Mouse (Mus musculus) megakaryocyte, adult 5-6 weeks (primary cell): ENCODE results near the gene Llgl1. TPM values are rescaled to one million over a fixed set of nuclear protein-coding genes. Genes with fewer than 3 reads are reported as not detected.
A peak's percentile ranks its signal among the peaks of the same experiment; 100 is the strongest.

Experiments
- ATAC-seq: 2 replicates; pipeline ENCODE4 v1.8.0; 2016; ENCODE audit warnings: mild to moderate bottlenecking, inconsistent platforms; ENCODE audit not compliant: poor library complexity, severe bottlenecking
- total RNA-seq, 2 experiments: library from RNA; stranded (forward) in 1 of 2; stranded (reverse) in 1 of 2; fragments of 153-499, 151-499 nt in 1 of 2; fragments of 221-1000, 200-1000 nt in 1 of 2; gene quantifications; 2 replicates each; pipeline versions ENCODE4 v1.2.3 to v1.2.4; 2015 to 2017

The Llgl1 gene
- total RNA-seq, 2 experiments from 2014 or later = 4.9 to 6.6 TPM

- ATAC-seq = no peak
These were observed 19.7 kb downstream of the Llgl1 start for GRCm38 (mm10) chr11:60719263-60719662.

- peak; percentile 61 for ATAC-seq
These were observed 27.3 kb downstream of the Llgl1 start, which contains the start of gene Flii for GRCm38 (mm10) chr11:60726601-60727391. Gene Flii (minus strand): TSS chr11:60727263.

GRCm38 (mm10) chr11:60727392-60728140 is 28.0 kb downstream of the Llgl1 start:
- ATAC-seq = peak; percentile 2

GRCm38 (mm10) chr11:60728260-60728761 is 28.8 kb downstream of the Llgl1 start, which contains the start of gene Mief2:
Gene Mief2 (plus strand): TSS chr11:60728398.
- ATAC-seq = peak; percentile 77

GRCm38 (mm10) chr11:60729217-60729641 is 29.7 kb downstream of the Llgl1 start:
- no peak for ATAC-seq

GRCm38 (mm10) chr11:60730169-60730568 is 30.6 kb downstream of the Llgl1 start:
- ATAC-seq = peak; percentile 32

- ATAC-seq = no peak
These were observed 31.7 kb downstream of the Llgl1 start for GRCm38 (mm10) chr11:60731251-60731650.

GRCm38 (mm10) chr11:60734206-60734605 is 34.7 kb downstream of the Llgl1 start:
- no peak for ATAC-seq

- ATAC-seq = no peak
These were observed 35.7 kb downstream of the Llgl1 start for GRCm38 (mm10) chr11:60735191-60735590.

- ATAC-seq = no peak
These were observed 37.0 kb downstream of the Llgl1 start for GRCm38 (mm10) chr11:60736491-60736890.

- ATAC-seq = no peak
These were observed 37.9 kb downstream of the Llgl1 start for GRCm38 (mm10) chr11:60737450-60737849.

- no peak for ATAC-seq
These were observed 40.8 kb downstream of the Llgl1 start for GRCm38 (mm10) chr11:60740321-60740720.

GRCm38 (mm10) chr11:60755570-60755969 is 56.0 kb downstream of the Llgl1 start:
- ATAC-seq = no peak

- ATAC-seq = no peak
These were observed 62.2 kb downstream of the Llgl1 start for GRCm38 (mm10) chr11:60761681-60762080.

Other genes with a start within 250 kb of the Llgl1 start
- gene Drg2, start 245.1 kb upstream of the Llgl1 start, total RNA-seq (2015) = 19.5 and 21.5 TPM in 2 replicates
- gene Drg2, start 245.1 kb upstream of the Llgl1 start, total RNA-seq (2017) = 35.4 and 47.0 TPM in 2 replicates
- 0.07 TPM in 1 of 2 replicates, not detected in the other for gene Myo15, start 230.4 kb upstream of the Llgl1 start, total RNA-seq (2015)
- gene Myo15, start 230.4 kb upstream of the Llgl1 start, total RNA-seq (2017) = 0.07 and 0.69 TPM in 2 replicates
- gene Alkbh5, start 163.3 kb upstream of the Llgl1 start, total RNA-seq (2015) = 23.5 and 24.1 TPM in 2 replicates
- 21.6 and 26.5 TPM in 2 replicates for gene Alkbh5, start 163.3 kb upstream of the Llgl1 start, total RNA-seq (2017)
- gene Flii, start 27.5 kb downstream of the Llgl1 start, total RNA-seq (2015) = 115 and 144 TPM in 2 replicates
- 158 and 172 TPM in 2 replicates for gene Flii, start 27.5 kb downstream of the Llgl1 start, total RNA-seq (2017)
- gene Mief2, start 28.7 kb downstream of the Llgl1 start, total RNA-seq (2015) = 3.3 and 3.7 TPM in 2 replicates
- gene Mief2, start 28.7 kb downstream of the Llgl1 start, total RNA-seq (2017) = 4.7 and 7.4 TPM in 2 replicates
- 6.0 and 10.5 TPM in 2 replicates for gene Top3a, start 77.6 kb downstream of the Llgl1 start, total RNA-seq (2015)
- 12.6 and 14.8 TPM in 2 replicates for gene Top3a, start 77.6 kb downstream of the Llgl1 start, total RNA-seq (2017)
- 27.4 and 32.1 TPM in 2 replicates for gene Smcr8, start 77.8 kb downstream of the Llgl1 start, total RNA-seq (2015)
- 16.8 and 18.7 TPM in 2 replicates for gene Smcr8, start 77.8 kb downstream of the Llgl1 start, total RNA-seq (2017)
- gene Shmt1, start 112.0 kb downstream of the Llgl1 start, total RNA-seq (2015) = 4.1 and 6.2 TPM in 2 replicates
- gene Shmt1, start 112.0 kb downstream of the Llgl1 start, total RNA-seq (2017) = 13.7 and 15.6 TPM in 2 replicates
- 11.1 and 16.8 TPM in 2 replicates for gene Dhrs7b, start 130.9 kb downstream of the Llgl1 start, total RNA-seq (2015)
- 12.9 and 15.6 TPM in 2 replicates for gene Dhrs7b, start 130.9 kb downstream of the Llgl1 start, total RNA-seq (2017)
- gene Tmem11, start 179.5 kb downstream of the Llgl1 start, total RNA-seq (2015) = 13.3 and 18.7 TPM in 2 replicates
- 32.7 and 37.7 TPM in 2 replicates for gene Tmem11, start 179.5 kb downstream of the Llgl1 start, total RNA-seq (2017)
- 5.6 and 5.8 TPM in 2 replicates for gene Natd1, start 215.0 kb downstream of the Llgl1 start, total RNA-seq (2015)
- 2.7 and 3.3 TPM in 2 replicates for gene Natd1, start 215.0 kb downstream of the Llgl1 start, total RNA-seq (2017)
- gene Map2k3, start 232.3 kb downstream of the Llgl1 start, total RNA-seq (2015) = 34.2 and 37.2 TPM in 2 replicates
- gene Map2k3, start 232.3 kb downstream of the Llgl1 start, total RNA-seq (2017) = 10.5 and 16.3 TPM in 2 replicates